Mouse (Mus musculus): ENCODE measurements at regions not wholly inside any gene's neighbourhood (a gene's known extent, or its start where the extent isn't known, plus 50 kb on each side); places are given as distances from the start of the nearest gene placed in this dataset.
A peak's percentile ranks its signal among the peaks of the same experiment; 100 is the strongest.
"Not testable (repeated sequence)": the region's sequence is repeated elsewhere in the genome, so short reads cannot be mapped to it uniquely, and the experiment has no call there.

- no peaks in the 10 kb centered on the region for H3K9me3 ChIP-seq
- H3K27ac ChIP-seq = no peak overlapping the region
- no peaks in the 10 kb centered on the region for H3K4me1 ChIP-seq
- 68% methylated on average over 12 of the region's 12 CpGs for WGBS
- DNase-seq (ENCODE audit: extremely low spot score, low spot score) = no peak
- H3K36me3 ChIP-seq (replicated peaks) = no peaks in the 10 kb centered on the region
- no peaks in the 10 kb centered on the region for H3K27me3 ChIP-seq (ENCODE audit: poor library complexity, severe bottlenecking)
- H3K4me3 ChIP-seq = no peak overlapping the region
Measured at GRCm38 (mm10) chr2:17946047-17946446, 50.7 kb downstream of the H2al2a start.

GRCm38 (mm10) chr2:17945369-17945915 is 51.3 kb downstream of the H2al2a start:
- DNase-seq (ENCODE audit: extremely low spot score, low spot score) = no peak
- H3K4me1 ChIP-seq = peaks cover 2% of the 10 kb centered on the region
- H3K36me3 ChIP-seq (replicated peaks) = no peaks in the 10 kb centered on the region
- H3K9me3 ChIP-seq = no peaks in the 10 kb centered on the region
- H3K27me3 ChIP-seq (ENCODE audit: poor library complexity, severe bottlenecking) = no peaks in the 10 kb centered on the region
- no peak overlapping the region for H3K4me3 ChIP-seq
- WGBS = 90% methylated on average over 7 of the region's 7 CpGs
- no peak overlapping the region for H3K27ac ChIP-seq

DNA sequence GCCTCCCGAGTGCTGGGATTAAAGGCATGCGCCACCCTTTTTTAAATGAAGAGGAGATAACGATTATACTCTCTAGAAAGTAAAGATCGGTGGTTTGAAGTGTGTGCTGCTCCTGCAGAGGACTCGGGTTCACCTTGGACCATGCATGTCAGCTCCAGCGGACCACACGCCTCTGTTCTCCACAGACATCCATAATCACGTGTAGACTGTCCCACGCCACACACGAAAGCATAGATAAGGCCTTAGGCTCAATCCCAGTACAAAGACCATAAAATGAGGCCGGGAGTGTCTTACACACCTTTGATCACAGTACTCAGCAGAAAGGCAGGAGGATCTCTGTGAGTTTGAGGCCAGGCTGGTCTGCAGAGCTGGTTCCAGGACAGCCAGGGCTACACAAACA is 53.3 kb downstream of the H2al2a start:
- Histone ChIP-seq H3K36me3 (replicated peaks) (no peaks in the 10 kb centered on the region), H3K4me1 (peaks cover 19% of the 10 kb centered on the region), H3K4me3 (no peak overlapping the region), H3K9me3 (no peaks in the 10 kb centered on the region), H3K27ac (no peak overlapping the region), H3K27me3 (ENCODE audit: poor library complexity, severe bottlenecking) (no peaks in the 10 kb centered on the region)
- 94% methylated on average over 11 of the region's 11 CpGs for whole genome bisulfite sequencing
- DNase-seq (ENCODE audit: extremely low spot score, low spot score) = no peak

- Histone ChIP-seq H3K4me3 (no peak overlapping the region), H3K4me1 (peaks cover 19% of the 10 kb centered on the region), H3K36me3 (replicated peaks) (no peaks in the 10 kb centered on the region), H3K27ac (no peak overlapping the region), H3K9me3 (no peaks in the 10 kb centered on the region), H3K27me3 (ENCODE audit: poor library complexity, severe bottlenecking) (no peaks in the 10 kb centered on the region)
- WGBS = 80% methylated on average over 8 of the region's 8 CpGs
- no peak for DNase-seq (ENCODE audit: extremely low spot score, low spot score)
Measured at GRCm38 (mm10) chr2:17942528-17943387, 54.0 kb downstream of the H2al2a start.

DNA sequence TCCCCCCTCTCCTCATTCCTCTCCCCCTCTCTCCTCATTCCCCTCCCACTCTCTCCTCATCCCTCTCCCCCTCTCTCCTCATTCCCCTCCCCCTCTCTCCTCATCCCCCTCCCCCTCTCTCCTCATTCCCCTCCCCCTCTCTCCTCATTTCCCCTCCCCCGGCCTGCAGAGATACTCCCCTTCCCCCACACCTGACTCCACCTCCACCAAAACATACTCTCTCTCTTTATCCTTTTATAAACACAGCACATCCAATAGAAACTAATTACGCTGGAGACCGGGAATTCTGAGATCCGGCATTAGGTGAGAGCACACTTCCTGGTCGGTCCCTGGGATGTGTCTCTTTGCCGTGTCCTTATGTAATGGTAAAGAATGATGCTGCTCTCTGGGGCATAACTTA is 54.8 kb downstream of the H2al2a start:
- WGBS = 96% methylated on average over 6 of the region's 6 CpGs
- DNase-seq (ENCODE audit: extremely low spot score, low spot score) = no peak
- H3K9me3 ChIP-seq = no peaks in the 10 kb centered on the region
- H3K27me3 ChIP-seq (ENCODE audit: poor library complexity, severe bottlenecking) = no peaks in the 10 kb centered on the region
- peaks cover 19% of the 10 kb centered on the region for H3K4me1 ChIP-seq
- no peaks in the 10 kb centered on the region for H3K36me3 ChIP-seq (replicated peaks)
- H3K4me3 ChIP-seq = no peak overlapping the region
- H3K27ac ChIP-seq = no peak overlapping the region

DNA sequence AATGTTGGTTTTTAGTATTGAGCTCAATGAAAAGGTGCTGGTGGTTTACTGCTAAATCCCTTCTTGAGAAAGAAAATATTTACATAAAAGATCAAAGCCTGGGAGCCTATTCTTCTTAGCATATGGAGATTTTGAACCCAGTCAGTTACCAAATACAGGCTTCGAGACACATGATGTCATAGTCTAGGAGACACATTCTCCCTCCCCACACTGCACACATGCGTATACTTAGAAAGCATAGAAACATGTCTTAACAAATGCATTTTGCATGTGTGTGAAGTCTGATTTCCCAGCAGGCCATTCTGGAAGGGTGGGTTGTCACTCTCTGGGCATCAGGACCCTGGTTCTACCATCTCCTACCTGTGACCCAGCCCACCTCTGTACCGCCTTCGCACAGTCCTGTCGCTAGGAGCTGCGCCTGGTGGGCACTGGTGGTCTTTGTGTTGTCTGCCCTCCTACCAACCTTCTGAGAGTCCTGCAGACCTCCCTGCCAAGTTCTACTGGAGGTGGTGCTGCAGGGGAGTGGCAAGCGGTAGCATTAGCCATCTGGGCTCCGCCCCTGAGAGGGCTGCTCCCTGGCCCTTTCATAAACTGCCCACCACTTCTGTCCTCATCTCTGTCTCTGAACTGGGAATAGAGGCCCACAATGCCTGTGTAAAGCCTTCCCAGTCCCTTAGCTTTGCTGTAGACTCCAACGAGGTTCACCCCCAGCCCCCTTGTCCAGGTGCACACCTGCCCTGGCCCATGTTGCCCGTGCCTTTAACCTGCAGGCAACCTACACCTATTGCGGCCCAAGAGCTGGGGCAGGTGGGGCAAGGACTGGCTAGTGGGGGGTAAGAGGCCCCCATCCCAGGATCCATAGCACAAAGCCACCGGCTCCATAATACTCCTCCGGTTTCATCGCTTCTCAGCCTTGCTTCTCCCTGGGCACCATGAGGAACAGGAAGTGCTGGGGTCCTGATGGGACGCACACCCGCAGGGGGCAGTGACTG is 56.6 kb downstream of the H2al2a start:
- not testable (repeated sequence) for H3K36me3 ChIP-seq (replicated peaks); H3K27me3 ChIP-seq (ENCODE audit: poor library complexity, severe bottlenecking); DNase-seq (ENCODE audit: extremely low spot score, low spot score); H3K9me3 ChIP-seq; H3K27ac ChIP-seq; H3K4me3 ChIP-seq
- H3K4me1 ChIP-seq = peaks cover 19% of the 10 kb centered on the region
- WGBS = 69% methylated on average over 15 of the region's 16 CpGs

DNA sequence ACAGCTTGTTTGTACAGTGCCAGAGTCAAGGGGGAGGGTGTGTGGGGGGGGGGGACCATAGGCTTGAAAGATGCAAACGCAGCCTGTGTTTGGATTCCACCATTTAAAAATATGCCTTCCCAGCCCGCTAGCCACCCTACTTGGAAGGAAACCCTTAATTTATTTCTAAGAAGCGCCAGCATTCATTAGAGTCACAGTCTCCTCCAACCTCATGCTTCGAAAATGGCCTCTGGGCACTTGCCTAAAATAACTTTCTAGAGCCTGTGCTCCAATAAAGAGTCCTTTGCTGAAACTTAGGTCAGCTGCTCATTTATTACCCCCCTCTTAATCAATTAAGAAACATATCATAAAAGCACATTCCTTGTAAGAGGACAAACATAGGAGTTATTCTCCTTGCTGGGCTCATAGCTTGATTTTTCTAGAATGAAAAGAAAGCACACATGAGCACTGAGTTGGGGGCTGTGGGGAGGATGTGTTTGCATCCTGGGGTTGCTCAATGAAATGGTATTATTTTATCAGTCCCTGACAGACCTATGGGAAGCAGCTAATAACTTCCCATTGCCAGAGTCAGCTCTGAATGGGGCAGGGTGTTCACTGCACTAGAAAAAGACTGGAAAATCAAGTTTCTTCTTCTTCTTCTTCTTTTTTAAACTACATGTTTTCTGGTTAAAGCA is 57.4 kb downstream of the H2al2a start:
- Histone ChIP-seq H3K36me3 (replicated peaks) (no peaks in the 10 kb centered on the region), H3K4me3 (no peak overlapping the region), H3K9me3 (peaks cover 8% of the 10 kb centered on the region; the same call in 1 of the 2 replicates), H3K27me3 (ENCODE audit: poor library complexity, severe bottlenecking) (no peaks in the 10 kb centered on the region), H3K4me1 (peaks cover 19% of the 10 kb centered on the region), H3K27ac (no peak overlapping the region)
- DNase-seq (ENCODE audit: extremely low spot score, low spot score) = no peak
- 74% methylated on average over 4 of the region's 4 CpGs for WGBS

DNA sequence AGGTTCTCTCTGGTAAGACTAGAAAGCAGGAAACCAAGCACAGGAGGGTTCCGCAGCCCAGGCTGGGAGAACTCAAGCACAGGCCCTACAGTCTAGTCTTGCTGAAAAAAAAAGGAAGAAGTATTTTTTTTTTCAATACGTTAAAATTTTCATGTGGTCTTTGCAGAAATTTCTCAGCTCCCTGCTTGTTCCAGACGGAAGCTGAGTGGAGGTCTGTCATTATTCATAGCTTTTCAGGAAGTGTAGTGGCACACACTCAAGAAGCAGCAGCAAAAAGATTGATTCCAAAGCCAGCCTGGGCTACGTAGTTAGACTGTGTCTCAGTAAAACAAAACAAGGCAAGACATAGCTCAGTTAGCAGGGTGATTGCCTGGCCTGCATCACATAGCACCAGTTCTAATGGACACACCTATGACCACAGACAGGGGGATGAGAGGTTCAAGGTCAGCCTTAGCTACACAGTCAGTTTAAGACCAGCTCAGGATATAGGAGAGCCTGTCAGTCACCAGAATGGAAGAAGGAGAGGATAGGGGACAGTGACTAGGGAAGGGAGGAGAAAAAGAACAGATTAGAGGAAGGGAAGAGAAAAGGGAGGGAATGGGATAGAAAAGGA is 60.1 kb downstream of the H2al2a start:
- Histone ChIP-seq H3K4me1 (peaks cover 43% of the 10 kb centered on the region), H3K9me3 (peaks cover 8% of the 10 kb centered on the region; the same call in 1 of the 2 replicates), H3K27me3 (ENCODE audit: poor library complexity, severe bottlenecking) (no peaks in the 10 kb centered on the region)

DNA sequence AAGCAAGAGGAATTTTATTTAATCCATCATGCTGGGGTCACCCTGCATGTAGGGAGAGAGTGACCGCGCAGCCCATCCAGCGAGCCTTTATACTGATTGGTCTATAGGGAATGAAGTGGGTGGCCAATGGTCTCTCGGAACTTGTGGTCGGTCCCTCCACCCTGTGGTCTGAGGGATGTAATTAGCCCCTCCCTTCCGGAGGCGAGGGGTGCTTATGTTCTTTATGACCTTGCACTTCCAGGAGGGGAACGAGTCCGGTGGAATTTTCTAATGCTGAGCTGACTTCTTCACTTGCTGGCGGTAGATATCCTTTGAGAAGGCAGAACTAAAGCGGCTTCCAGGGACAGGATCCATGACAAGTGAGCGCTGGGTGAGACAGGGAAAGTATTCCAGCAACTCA is 60.8 kb downstream of the H2al2a start:
- Histone ChIP-seq H3K27ac (no peak overlapping the region; the same call in 1 of the 2 replicates), H3K27me3 (ENCODE audit: poor library complexity, severe bottlenecking) (no peaks in the 10 kb centered on the region), H3K9me3 (peaks cover 8% of the 10 kb centered on the region; the same call in 1 of the 2 replicates), H3K36me3 (replicated peaks) (no peaks in the 10 kb centered on the region), H3K4me3 (no peak overlapping the region), H3K4me1 (peaks cover 43% of the 10 kb centered on the region)
- 90% methylated on average over 12 of the region's 12 CpGs for WGBS
- DNase-seq (ENCODE audit: extremely low spot score, low spot score) = no peak

More for the DNA sequence above, 60.1 kb downstream of the H2al2a start:
- Histone ChIP-seq H3K4me3 (no peak overlapping the region), H3K27ac (no peak overlapping the region), H3K36me3 (replicated peaks) (no peaks in the 10 kb centered on the region)
- 90% methylated on average over 4 of the region's 4 CpGs for WGBS
- DNase-seq (ENCODE audit: extremely low spot score, low spot score) = no peak

DNA sequence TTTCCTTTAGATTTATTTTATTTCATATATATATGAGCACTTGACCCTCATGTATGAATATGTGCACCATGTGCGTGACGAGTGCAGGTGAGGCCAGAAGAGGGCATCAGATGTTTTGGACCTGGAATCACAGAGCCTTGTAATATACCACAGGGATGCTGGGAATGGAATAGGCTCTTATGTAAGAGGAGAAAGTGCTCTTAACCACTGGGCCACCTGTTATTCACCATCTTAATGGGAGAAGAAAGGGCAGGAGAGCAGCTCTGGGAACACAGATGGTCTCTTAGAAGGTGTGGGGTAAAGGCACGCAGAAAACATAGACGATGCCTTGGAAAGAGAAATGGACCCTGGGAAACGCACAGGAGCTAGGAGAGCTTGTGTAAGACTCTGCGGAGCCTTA is 61.3 kb downstream of the H2al2a start:
- H3K4me3 ChIP-seq = no peak overlapping the region
- H3K27ac ChIP-seq = no peak overlapping the region
- H3K27me3 ChIP-seq (ENCODE audit: poor library complexity, severe bottlenecking) = no peaks in the 10 kb centered on the region
- H3K36me3 ChIP-seq (replicated peaks) = no peaks in the 10 kb centered on the region
- no peak for DNase-seq (ENCODE audit: extremely low spot score, low spot score)
- peaks cover 8% of the 10 kb centered on the region; the same call in 1 of the 2 replicates for H3K9me3 ChIP-seq
- 95% methylated on average over 6 of the region's 6 CpGs for WGBS
- H3K4me1 ChIP-seq = peaks cover 41% of the 10 kb centered on the region

DNA sequence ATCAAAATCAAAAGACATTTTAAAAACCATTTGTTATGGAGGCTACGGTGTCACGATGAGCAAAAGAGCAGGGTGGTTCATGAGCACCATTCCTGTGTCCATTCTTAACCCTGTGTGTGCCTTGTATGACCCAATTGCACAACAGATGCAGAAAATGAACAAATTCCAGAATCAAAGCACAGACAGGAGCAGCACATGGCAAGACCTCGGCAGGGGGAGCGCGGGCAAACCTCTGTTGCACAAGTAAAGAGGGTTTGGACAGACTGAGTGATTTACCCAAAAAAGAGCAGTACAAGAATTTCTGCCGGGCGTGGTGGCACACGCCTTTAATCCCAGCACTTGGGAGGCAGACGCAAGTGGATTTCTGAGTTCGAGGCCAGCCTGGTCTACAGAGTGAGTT is 62.1 kb downstream of the H2al2a start:
- peak; percentile 10 for DNase-seq (ENCODE audit: extremely low spot score, low spot score)
- Histone ChIP-seq H3K27ac (no peak overlapping the region), H3K4me3 (no peak overlapping the region), H3K36me3 (replicated peaks) (no peaks in the 10 kb centered on the region), H3K9me3 (peaks cover 8% of the 10 kb centered on the region; the same call in 1 of the 2 replicates), H3K4me1 (peaks cover 32% of the 10 kb centered on the region), H3K27me3 (ENCODE audit: poor library complexity, severe bottlenecking) (no peaks in the 10 kb centered on the region)
- 95% methylated on average over 10 of the region's 10 CpGs for WGBS

Data from forebrain, embryonic 10.5 days (tissue).